Mouse (Mus musculus) myocyte (in vitro differentiated cells): ENCODE data around the gene Traf3. TPM values are rescaled to one million over a fixed set of nuclear protein-coding genes. Genes with fewer than 3 reads are reported as not detected.

Source experiments
- H3K27me3 ChIP-seq: one replicate; pipeline ENCODE4 v1.6.1; 2011; ENCODE audit not compliant: control insufficient read depth, insufficient read depth, insufficient read length
- H3K36me3 ChIP-seq: one replicate; pipeline ENCODE4 v1.6.1; 2011; ENCODE audit not compliant: control insufficient read depth, insufficient read depth
- H3K4me2 ChIP-seq: one replicate; pipeline ENCODE4 v1.6.1; 2011; ENCODE audit warnings: low read depth, control low read depth
- H3K4me3 ChIP-seq: one replicate; pipeline ENCODE4 v1.5.1; 2011; ENCODE audit warnings: mild to moderate bottlenecking, control low read depth, moderate library complexity
- H3K79me2 ChIP-seq: one replicate; pipeline ENCODE4 v1.6.1; 2011; ENCODE audit not compliant: control insufficient read depth, insufficient read depth
- H3ac ChIP-seq: one replicate; pipeline ENCODE4 v1.6.1; 2011; ENCODE audit not compliant: control insufficient read depth, insufficient read length
- CEBPB ChIP-seq: IDR thresholded peaks from 2 replicates; pipeline ENCODE4 v1.6.1; 2011; ENCODE audit warnings: mild to moderate bottlenecking, moderate library complexity; ENCODE audit not compliant: poor library complexity, insufficient read depth, severe bottlenecking
- E2F4 ChIP-seq: IDR thresholded peaks from one replicate; pipeline ENCODE4 v1.6.1; 2011; ENCODE audit warnings: mild to moderate bottlenecking, control low read depth, moderate library complexity; ENCODE audit not compliant: insufficient read depth
- MAX ChIP-seq: IDR thresholded peaks from one replicate; pipeline ENCODE4 v1.6.1; 2011; ENCODE audit warnings: low read depth, mild to moderate bottlenecking, control low read depth
- MYOD1 ChIP-seq, 3 experiments: IDR thresholded peaks; one replicate each; pipeline ENCODE4 v1.6.1; 2011; ENCODE audit warnings: control low read depth in 2 of 3, low read depth in 2 of 3, mild to moderate bottlenecking in 2 of 3, moderate library complexity in 1 of 3; ENCODE audit not compliant: insufficient read length in 2 of 3, control insufficient read depth in 1 of 3
- MYOG ChIP-seq, 3 experiments: IDR thresholded peaks; one replicate each; pipeline ENCODE4 v1.6.1; 2011; ENCODE audit warnings: control low read depth in 2 of 3, low read depth in 2 of 3, mild to moderate bottlenecking in 2 of 3; ENCODE audit not compliant: insufficient read length in 2 of 3, control insufficient read depth in 1 of 3, insufficient read depth in 1 of 3
- POLR2A ChIP-seq: IDR thresholded peaks from one replicate; pipeline ENCODE4 v1.6.1; 2011; ENCODE audit warnings: low read depth, mild to moderate bottlenecking, control low read depth, moderate library complexity; ENCODE audit not compliant: insufficient read length
- POLR2AphosphoS2 ChIP-seq: IDR thresholded peaks from one replicate; pipeline ENCODE4 v1.6.1; 2011; ENCODE audit warnings: low read depth, control low read depth; ENCODE audit not compliant: insufficient read length
- REST ChIP-seq: IDR thresholded peaks from one replicate; pipeline ENCODE4 v1.6.1; 2011; ENCODE audit warnings: mild to moderate bottlenecking, control low read depth, moderate library complexity; ENCODE audit not compliant: insufficient read depth, insufficient read length
- SRF ChIP-seq: IDR thresholded peaks from one replicate; pipeline ENCODE4 v1.6.1; 2011; ENCODE audit warnings: low read depth; ENCODE audit not compliant: control insufficient read depth, insufficient read length
- TCF12 ChIP-seq: IDR thresholded peaks from one replicate; pipeline ENCODE4 v1.6.1; 2011; ENCODE audit warnings: mild to moderate bottlenecking, control low read depth; ENCODE audit not compliant: poor library complexity, insufficient read depth, severe bottlenecking
- TCF3 ChIP-seq: IDR thresholded peaks from one replicate; pipeline ENCODE4 v1.6.1; 2011; ENCODE audit warnings: low read depth, control low read depth; ENCODE audit not compliant: insufficient read length
- USF1 ChIP-seq: IDR thresholded peaks from one replicate; pipeline ENCODE4 v1.6.1; 2011; ENCODE audit warnings: low read depth, mild to moderate bottlenecking, control low read depth, moderate library complexity
- polyA plus RNA-seq: library from polyadenylated mRNA; unstranded; fragments of >200 nt; fragmentation: generic; extraction: Trizol; gene quantifications from one replicate; pipeline ENCODE4 v1.2.1, GENCODE M21; 2012; ENCODE audit warnings: missing spikeins

Gene Traf3
- polyA plus RNA-seq, 1 experiment: 8.7 TPM

DNA sequence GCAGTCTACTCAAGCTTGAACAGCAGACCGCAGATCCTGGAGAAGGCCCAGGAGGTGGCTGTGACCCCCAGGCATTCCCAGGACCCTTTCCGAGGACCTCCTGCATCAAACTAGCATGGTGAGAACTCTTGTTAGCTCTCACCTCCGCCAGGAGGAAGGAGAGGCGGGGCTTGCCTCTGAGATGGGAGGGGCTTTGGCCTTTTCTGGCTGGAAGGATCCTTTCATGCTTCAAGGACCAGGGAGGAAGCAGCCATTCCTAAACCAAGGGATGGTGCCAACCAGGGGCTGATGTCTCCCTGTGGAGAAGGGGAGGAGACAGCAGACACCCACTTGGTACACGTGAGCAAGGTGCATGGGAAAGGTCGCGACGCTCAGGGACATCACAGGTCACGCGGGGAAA, 118.4 kb downstream of the Traf3 start:
- Histone ChIP-seq H3K4me2 (no peak overlapping the region), H3K36me3 (no peaks in the 10 kb centered on the region), H3ac (no peak overlapping the region), H3K79me2 (no peaks in the 10 kb centered on the region), H3K27me3 (no peaks in the 10 kb centered on the region), H3K4me3 (no peak overlapping the region)
- TF ChIP-seq MAX: no peak
- no peak for TF ChIP-seq E2F4
- TF ChIP-seq POLR2A: no peak

DNA sequence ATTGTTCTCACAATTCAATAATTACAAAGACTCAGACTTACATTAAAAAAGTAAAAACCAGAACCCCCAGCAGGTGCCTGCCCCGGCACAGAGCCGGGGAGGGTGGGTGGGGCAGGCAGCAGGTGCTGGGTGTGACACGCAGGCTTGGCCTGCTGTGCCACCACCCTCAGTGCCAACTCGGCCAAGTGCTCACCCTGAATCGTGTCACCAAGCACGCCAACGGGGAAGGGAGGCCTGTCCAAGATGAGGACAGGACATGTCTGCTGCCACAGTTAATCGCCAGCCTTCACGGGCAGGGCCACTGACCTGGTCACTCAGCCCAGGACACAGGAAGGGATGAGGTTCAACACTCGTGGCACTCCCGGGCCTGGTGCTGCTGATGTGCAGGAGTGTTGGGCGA, 126.9 kb downstream of the Traf3 start:
- Histone ChIP-seq H3K4me2 (no peak overlapping the region), H3K4me3 (no peak overlapping the region), H3ac (no peak overlapping the region), H3K27me3 (no peaks in the 10 kb centered on the region), H3K36me3 (no peaks in the 10 kb centered on the region), H3K79me2 (no peaks in the 10 kb centered on the region)
- peak in 1 of 3 experiments; percentile 64 for TF ChIP-seq MYOG (IDR thresholded peaks at IDR 0.05; ENCODE audit: control insufficient read depth in 1 of 3, insufficient read depth in 1 of 3, insufficient read length in 2 of 3, low read depth in 2 of 3)
- no peak for TF ChIP-seq CEBPB
- no peak for TF ChIP-seq E2F4
- TF ChIP-seq MYOD1 (IDR thresholded peaks at IDR 0.05; ENCODE audit: control insufficient read depth in 1 of 3, insufficient read length in 2 of 3, low read depth in 2 of 3): peak in 1 of 3 experiments; percentile 62

DNA sequence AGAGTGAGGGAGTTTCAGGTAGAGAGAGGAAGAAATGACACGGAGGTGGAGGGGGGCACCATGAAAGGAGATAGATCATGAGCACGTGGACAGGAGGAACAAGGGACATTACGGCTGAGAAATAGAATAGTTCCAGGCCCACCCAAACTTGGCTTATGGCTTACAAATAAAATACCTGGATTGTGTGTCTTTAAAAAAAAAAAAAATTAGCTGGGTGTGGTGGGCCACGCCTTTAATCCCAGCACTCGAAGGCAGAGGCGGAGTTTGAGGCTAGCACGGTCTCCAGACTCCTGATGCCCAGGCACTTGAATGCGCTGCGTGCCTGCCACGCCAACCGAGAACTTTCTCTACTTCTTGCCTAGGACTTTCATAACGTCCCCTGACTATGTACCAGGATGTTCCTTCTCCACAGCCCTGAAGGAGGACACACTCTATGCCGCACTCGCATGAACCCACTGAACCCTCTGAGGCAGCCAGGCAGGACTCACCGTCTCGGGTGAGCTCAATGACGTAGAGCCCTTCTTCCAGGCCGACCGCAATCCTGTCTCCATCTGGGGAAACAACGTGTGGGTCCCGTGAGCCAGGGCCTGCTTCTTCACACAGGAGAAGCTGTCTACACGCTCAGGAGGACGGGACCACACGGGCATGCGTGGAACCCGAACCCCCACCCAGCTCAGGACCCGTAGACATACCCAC, 135.3 kb downstream of the Traf3 start:
- H3K79me2 ChIP-seq: no peaks in the 10 kb centered on the region
- no peak overlapping the region for H3ac ChIP-seq
- H3K27me3 ChIP-seq: no peaks in the 10 kb centered on the region
- peaks cover 38% of the 10 kb centered on the region for H3K36me3 ChIP-seq
- TF ChIP-seq MYOD1 (IDR thresholded peaks at IDR 0.05; ENCODE audit: control insufficient read depth in 1 of 3, insufficient read length in 2 of 3, low read depth in 2 of 3): no peak
- TF ChIP-seq POLR2A: no peak
- TF ChIP-seq TCF3: no peak
- no peak for TF ChIP-seq SRF
- no peak for TF ChIP-seq TCF12
- no peak for TF ChIP-seq MYOG (IDR thresholded peaks at IDR 0.05; ENCODE audit: control insufficient read depth in 1 of 3, insufficient read depth in 1 of 3, insufficient read length in 2 of 3, low read depth in 2 of 3)
- no peak for TF ChIP-seq USF1
- no peak for TF ChIP-seq CEBPB
- TF ChIP-seq REST: no peak
- TF ChIP-seq MAX: no peak
- H3K4me3 ChIP-seq: no peak overlapping the region
- no peak overlapping the region for H3K4me2 ChIP-seq

DNA sequence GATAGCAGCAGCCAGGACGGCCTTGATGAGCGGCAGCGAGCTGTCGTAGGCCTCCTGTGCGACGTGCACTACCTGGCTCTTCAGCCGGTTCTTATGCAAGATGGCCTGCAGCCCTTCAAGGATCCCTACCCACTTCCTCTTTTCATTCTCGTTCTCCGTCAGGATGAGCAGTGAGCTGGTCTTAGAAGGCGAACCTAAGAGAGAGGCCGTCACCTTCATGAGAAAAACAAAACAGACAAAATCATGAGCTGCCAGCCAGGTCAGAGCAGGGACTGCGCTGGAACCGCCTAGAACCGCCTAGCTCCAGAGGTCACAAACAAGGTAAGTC, 135.8 kb downstream of the Traf3 start:
- Histone ChIP-seq H3ac (no peak overlapping the region), H3K27me3 (no peaks in the 10 kb centered on the region), H3K79me2 (no peaks in the 10 kb centered on the region), H3K36me3 (peaks cover 38% of the 10 kb centered on the region), H3K4me2 (no peak overlapping the region), H3K4me3 (no peak overlapping the region)
- TF ChIP-seq SRF: no peak
- TF ChIP-seq MAX: no peak
- TF ChIP-seq TCF3: no peak
- TF ChIP-seq POLR2A: no peak
- no peak for TF ChIP-seq MYOD1 (IDR thresholded peaks at IDR 0.05; ENCODE audit: control insufficient read depth in 1 of 3, insufficient read length in 2 of 3, low read depth in 2 of 3)
- TF ChIP-seq TCF12: no peak
- TF ChIP-seq E2F4: no peak

DNA sequence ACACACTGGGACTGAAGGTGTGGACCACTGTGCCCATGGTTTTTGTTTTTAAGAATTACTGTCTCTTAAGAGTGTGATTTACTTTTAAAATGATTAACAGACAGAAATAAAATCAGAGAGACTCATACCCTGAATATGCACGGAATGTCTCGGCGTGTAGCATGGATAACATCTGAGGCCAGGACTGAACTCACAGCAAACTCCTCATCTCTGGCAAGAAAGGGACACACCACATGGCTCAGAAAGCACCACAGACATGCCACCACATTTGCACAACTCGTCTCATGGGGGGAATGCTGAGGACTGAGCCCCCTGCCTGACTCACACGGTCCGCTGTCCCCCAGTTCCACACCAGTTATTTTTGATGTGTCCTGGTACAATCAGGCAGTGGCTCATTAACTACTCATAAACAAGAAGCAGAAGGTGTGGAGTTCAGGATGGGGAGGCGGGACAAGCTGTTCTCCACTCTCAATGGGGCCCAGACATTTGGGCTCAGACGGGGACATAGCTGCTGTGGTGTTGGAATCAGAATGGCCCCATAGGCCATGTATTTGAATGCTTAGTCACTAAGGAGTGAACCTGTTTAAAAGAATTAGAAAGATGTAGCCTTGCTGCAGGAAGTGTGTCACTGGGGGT, 137.7 kb downstream of the Traf3 start:
- Histone ChIP-seq H3K27me3 (no peaks in the 10 kb centered on the region), H3K4me3 (no peak overlapping the region), H3ac (no peak overlapping the region), H3K79me2 (no peaks in the 10 kb centered on the region), H3K36me3 (peaks cover 39% of the 10 kb centered on the region), H3K4me2 (no peak overlapping the region)
- no peak for TF ChIP-seq REST
- no peak for TF ChIP-seq SRF
- no peak for TF ChIP-seq MAX
- no peak for TF ChIP-seq TCF12
- TF ChIP-seq POLR2A: no peak
- no peak for TF ChIP-seq MYOD1 (IDR thresholded peaks at IDR 0.05; ENCODE audit: control insufficient read depth in 1 of 3, insufficient read length in 2 of 3, low read depth in 2 of 3)
- no peak for TF ChIP-seq USF1
- no peak for TF ChIP-seq POLR2AphosphoS2
- TF ChIP-seq MYOG (IDR thresholded peaks at IDR 0.05; ENCODE audit: control insufficient read depth in 1 of 3, insufficient read depth in 1 of 3, insufficient read length in 2 of 3, low read depth in 2 of 3): no peak
